Mouse (Mus musculus): ENCODE data around the gene Rere. TPM values are rescaled to one million over a fixed set of nuclear protein-coding genes. Genes with fewer than 3 reads are reported as not detected.

Rere gene
- polyA plus RNA-seq, 1 experiment from 2014 or later: 8.3 TPM

DNA sequence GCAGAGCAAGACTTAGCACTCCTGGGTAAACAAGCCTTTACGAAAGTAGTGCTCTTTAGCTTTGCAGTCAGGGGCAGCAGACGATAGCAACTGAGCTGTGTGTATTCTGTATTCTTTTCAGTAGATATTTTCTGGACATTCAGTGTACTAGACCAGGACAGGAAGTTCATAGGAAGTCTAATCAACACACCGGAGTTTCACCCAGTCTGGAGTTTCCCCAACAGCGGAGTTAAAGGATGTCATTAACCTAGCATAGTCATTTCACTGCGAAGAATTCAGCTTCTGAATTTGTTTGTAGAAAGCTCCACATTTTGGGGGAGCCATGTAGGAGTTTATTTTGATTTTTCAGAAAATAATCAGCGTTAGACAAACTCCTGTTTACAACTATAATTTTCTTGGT lies 125.4 kb downstream of the Rere start:
- H3K36me3 ChIP-seq (ENCODE audit: control insufficient read depth, insufficient read depth, low read length): no peaks in the 10 kb centered on the region
- DNase-seq (ENCODE audit: low spot score): no peak
- H3K4me3 ChIP-seq (ENCODE audit: low read depth, low read length): no peak overlapping the region
- no peak overlapping the region for H3K9ac ChIP-seq (ENCODE audit: low read length)
- H3K4me2 ChIP-seq (replicated peaks; ENCODE audit: low read depth): no peak overlapping the region
- H3K27ac ChIP-seq (replicated peaks): no peak overlapping the region
- TF ChIP-seq EP300 (optimal IDR thresholded peaks at IDR 0.05): no peak
- TF ChIP-seq CTCF (IDR thresholded peaks at IDR 0.05; ENCODE audit: low read depth): no peak
- peaks cover 3% of the 10 kb centered on the region; the same call in 1 of the 2 replicates for H3K4me1 ChIP-seq (replicated peaks; ENCODE audit: control insufficient read depth, insufficient read depth)
- no peaks in the 10 kb centered on the region for H3K9me3 ChIP-seq (ENCODE audit: control insufficient read depth, low read length)
- 73% methylated on average over 6 of the region's 6 CpGs for WGBS
- no peak for ATAC-seq (ENCODE audit: low FRiP score, low TSS enrichment)
- H3K27me3 ChIP-seq (ENCODE audit: control insufficient read depth, insufficient read depth, low read length): no peaks in the 10 kb centered on the region

DNA sequence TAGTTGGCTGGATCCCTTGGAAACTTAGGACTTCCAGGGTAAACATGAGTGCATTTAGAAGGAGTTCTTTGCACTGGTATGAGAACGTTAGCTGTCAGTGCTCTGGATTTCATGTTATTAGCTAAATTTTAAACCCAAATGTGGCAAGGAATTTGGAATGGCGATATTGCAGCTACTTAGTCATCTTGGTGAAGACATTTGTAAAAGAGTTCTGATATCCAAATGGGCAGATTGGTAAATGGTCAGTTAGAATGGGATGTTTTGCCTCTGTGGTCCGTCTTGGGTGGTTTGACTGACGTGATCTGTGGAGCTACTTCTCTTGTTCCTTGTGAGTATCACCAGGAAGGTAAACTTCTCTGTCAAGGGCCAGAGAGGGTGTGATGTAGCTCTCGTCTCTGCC lies 132.8 kb downstream of the Rere start:
- no peak overlapping the region for H3K27ac ChIP-seq (replicated peaks)
- H3K27me3 ChIP-seq (ENCODE audit: control insufficient read depth, insufficient read depth, low read length): no peaks in the 10 kb centered on the region
- no peaks in the 10 kb centered on the region for H3K4me1 ChIP-seq (replicated peaks; ENCODE audit: control insufficient read depth, insufficient read depth)
- no peak overlapping the region for H3K9ac ChIP-seq (ENCODE audit: low read length)
- no peaks in the 10 kb centered on the region for H3K36me3 ChIP-seq (ENCODE audit: control insufficient read depth, insufficient read depth, low read length)
- TF ChIP-seq CTCF (IDR thresholded peaks at IDR 0.05; ENCODE audit: low read depth) (no peak), EP300 (optimal IDR thresholded peaks at IDR 0.05) (no peak)
- H3K9me3 ChIP-seq (ENCODE audit: control insufficient read depth, low read length): no peaks in the 10 kb centered on the region
- H3K4me2 ChIP-seq (replicated peaks; ENCODE audit: low read depth): no peak overlapping the region
- H3K4me3 ChIP-seq (ENCODE audit: low read depth, low read length): no peak overlapping the region
- 57% methylated on average over 5 of the region's 5 CpGs for WGBS
- ATAC-seq (ENCODE audit: low FRiP score, low TSS enrichment) (no peak), DNase-seq (ENCODE audit: low spot score) (no peak)

DNA sequence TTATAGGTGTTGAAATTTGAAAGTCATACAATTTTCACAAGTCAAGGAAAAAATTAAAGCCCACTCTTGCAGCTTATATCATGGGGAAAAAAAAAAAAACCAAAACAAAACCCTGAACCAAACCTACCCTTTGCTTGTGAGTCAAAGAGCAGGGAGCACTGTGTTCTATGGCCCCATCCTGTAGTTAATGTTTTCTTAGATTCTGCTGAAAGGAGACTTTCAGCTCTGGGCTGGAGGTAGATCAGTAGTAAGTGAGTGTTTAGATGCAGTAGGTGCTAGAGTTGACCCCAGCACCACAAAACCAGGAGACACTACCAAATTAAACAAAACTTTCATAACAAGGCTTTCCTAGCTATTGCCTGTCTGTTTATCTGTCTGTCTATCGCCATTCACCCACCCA lies 133.3 kb downstream of the Rere start:
- ATAC-seq (ENCODE audit: low FRiP score, low TSS enrichment): no peak
- no peaks in the 10 kb centered on the region for H3K27me3 ChIP-seq (ENCODE audit: control insufficient read depth, insufficient read depth, low read length)
- H3K4me2 ChIP-seq (replicated peaks; ENCODE audit: low read depth): no peak overlapping the region
- no peaks in the 10 kb centered on the region for H3K36me3 ChIP-seq (ENCODE audit: control insufficient read depth, insufficient read depth, low read length)
- H3K4me1 ChIP-seq (replicated peaks; ENCODE audit: control insufficient read depth, insufficient read depth): no peaks in the 10 kb centered on the region
- TF ChIP-seq EP300 (optimal IDR thresholded peaks at IDR 0.05): no peak
- no peak for TF ChIP-seq CTCF (IDR thresholded peaks at IDR 0.05; ENCODE audit: low read depth)
- DNase-seq (ENCODE audit: low spot score): no peak
- no peaks in the 10 kb centered on the region for H3K9me3 ChIP-seq (ENCODE audit: control insufficient read depth, low read length)
- 66% methylated on average over 1 of the region's 1 CpGs for WGBS
- H3K9ac ChIP-seq (ENCODE audit: low read length): no peak overlapping the region
- H3K4me3 ChIP-seq (ENCODE audit: low read depth, low read length): no peak overlapping the region
- no peak overlapping the region for H3K27ac ChIP-seq (replicated peaks)

DNA sequence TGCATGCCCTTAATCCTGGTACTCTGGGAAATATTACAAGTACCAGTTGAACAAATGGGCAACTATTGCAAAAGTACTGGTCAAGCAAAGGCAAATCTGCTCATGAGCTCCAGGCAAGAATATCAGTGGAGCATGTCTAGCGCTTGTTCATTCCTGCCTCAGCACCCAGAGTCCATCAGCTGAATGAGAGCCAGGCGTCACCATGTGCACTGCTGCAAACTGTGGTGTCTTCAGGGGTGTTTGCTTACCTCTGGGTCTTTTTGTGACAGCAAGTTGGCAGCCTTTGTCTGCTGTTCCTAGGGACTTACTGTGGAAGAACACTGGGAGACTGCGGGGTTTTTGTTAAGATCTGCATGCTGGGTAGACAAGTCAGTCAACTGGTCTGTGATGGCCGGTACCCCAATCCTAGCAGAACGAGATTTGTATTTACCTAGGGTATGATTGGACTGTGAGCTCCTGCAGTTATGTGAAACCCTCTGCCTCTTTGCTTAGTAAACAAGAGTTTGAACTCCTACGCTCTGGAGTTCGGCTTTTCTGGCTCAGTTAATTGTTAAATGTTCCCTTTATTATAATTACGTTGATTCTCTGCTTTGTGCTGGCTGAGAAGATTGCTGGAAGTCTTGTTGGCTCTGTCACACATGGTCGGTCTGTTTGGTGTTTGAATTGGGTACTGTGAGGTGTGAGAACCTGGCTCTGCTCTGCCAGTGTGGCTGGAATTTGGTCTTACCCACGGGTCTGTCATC lies 134.0 kb downstream of the Rere start:
- TF ChIP-seq EP300 (optimal IDR thresholded peaks at IDR 0.05): no peak
- TF ChIP-seq CTCF (IDR thresholded peaks at IDR 0.05; ENCODE audit: low read depth): no peak
- no peaks in the 10 kb centered on the region for H3K27me3 ChIP-seq (ENCODE audit: control insufficient read depth, insufficient read depth, low read length)
- H3K4me2 ChIP-seq (replicated peaks; ENCODE audit: low read depth): no peak overlapping the region
- 53% methylated on average over 10 of the region's 10 CpGs for WGBS
- H3K9ac ChIP-seq (ENCODE audit: low read length): no peak overlapping the region
- no peaks in the 10 kb centered on the region for H3K4me1 ChIP-seq (replicated peaks; ENCODE audit: control insufficient read depth, insufficient read depth)
- H3K4me3 ChIP-seq (ENCODE audit: low read depth, low read length): no peak overlapping the region
- DNase-seq (ENCODE audit: low spot score) (no peak), ATAC-seq (ENCODE audit: low FRiP score, low TSS enrichment) (no peak)
- no peaks in the 10 kb centered on the region for H3K36me3 ChIP-seq (ENCODE audit: control insufficient read depth, insufficient read depth, low read length)
- no peaks in the 10 kb centered on the region for H3K9me3 ChIP-seq (ENCODE audit: control insufficient read depth, low read length)
- H3K27ac ChIP-seq (replicated peaks): no peak overlapping the region

DNA sequence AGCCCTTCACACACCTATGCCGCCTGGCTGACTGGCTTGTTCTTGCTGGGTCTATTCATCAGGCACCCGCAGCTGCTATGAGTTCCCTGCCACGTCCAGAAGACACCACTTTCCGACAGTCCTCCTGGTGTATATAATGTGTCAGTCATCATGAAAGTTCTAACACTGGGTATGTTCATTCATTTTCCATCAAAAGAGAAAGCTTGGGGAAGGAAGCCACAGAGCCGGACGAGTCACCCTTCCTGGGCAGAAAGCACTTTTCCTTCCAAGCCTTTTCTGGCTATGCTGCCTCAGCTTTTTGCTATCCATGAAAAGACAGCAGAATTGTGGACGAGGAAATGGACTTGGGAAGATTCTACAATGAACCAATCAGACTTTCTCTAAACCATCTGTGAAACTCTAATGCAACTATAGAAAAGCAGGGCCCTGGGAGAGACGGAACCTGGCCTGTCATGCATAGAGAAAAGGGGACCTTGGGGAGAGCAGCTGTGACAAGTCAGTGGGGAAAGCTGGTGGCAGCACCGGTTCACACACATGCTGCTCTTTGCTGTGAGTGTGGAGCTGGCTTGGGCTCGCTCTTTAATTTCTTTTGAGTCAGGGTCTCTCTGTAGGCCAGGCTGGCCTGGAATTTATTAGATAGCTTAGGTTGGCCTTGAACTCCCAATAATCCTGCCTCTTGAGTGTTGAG lies 139.3 kb downstream of the Rere start:
- TF ChIP-seq EP300 (optimal IDR thresholded peaks at IDR 0.05) (no peak), CTCF (IDR thresholded peaks at IDR 0.05; ENCODE audit: low read depth) (no peak)
- ATAC-seq (ENCODE audit: low FRiP score, low TSS enrichment) (no peak), DNase-seq (ENCODE audit: low spot score) (no peak)
- Histone ChIP-seq H3K4me1 (replicated peaks; ENCODE audit: control insufficient read depth, insufficient read depth) (no peaks in the 10 kb centered on the region), H3K27ac (replicated peaks) (no peak overlapping the region), H3K27me3 (ENCODE audit: control insufficient read depth, insufficient read depth, low read length) (no peaks in the 10 kb centered on the region), H3K36me3 (ENCODE audit: control insufficient read depth, insufficient read depth, low read length) (no peaks in the 10 kb centered on the region), H3K4me3 (ENCODE audit: low read depth, low read length) (no peak overlapping the region), H3K9me3 (ENCODE audit: control insufficient read depth, low read length) (no peaks in the 10 kb centered on the region), H3K4me2 (replicated peaks; ENCODE audit: low read depth) (no peak overlapping the region), H3K9ac (ENCODE audit: low read length) (no peak overlapping the region)
- 76% methylated on average over 10 of the region's 10 CpGs for WGBS
